Mouse (Mus musculus) bone marrow, adult 2 months (tissue): ENCODE measurements at regions not wholly inside any gene's neighbourhood (a gene's known extent, or its start where the extent isn't known, plus 50 kb on each side); places are given as distances from the start of the nearest gene placed in this dataset.

Experiments used
- CTCF ChIP-seq: fragments of 200-500 bp; IDR thresholded peaks from 2 replicates; pipeline ENCODE4 v1.5.1; 2011; ENCODE audit warnings: low read length, control low read depth; ENCODE audit not compliant: control insufficient read depth, insufficient read depth
- POLR2A ChIP-seq: fragments of 200-500 bp; IDR thresholded peaks from 2 replicates; pipeline ENCODE4 v1.6.1; 2011; ENCODE audit warnings: low read depth, mild to moderate bottlenecking, control low read depth, low read length, borderline replicate concordance; ENCODE audit not compliant: control insufficient read depth

GRCm38 (mm10) chr14:54128334-54128733 lies 125.6 kb downstream of the Dad1 start:
- TF ChIP-seq CTCF (no peak), POLR2A (no peak)
